Mouse (Mus musculus) heart, adult 2 months (tissue): Measurements from ENCODE around the gene Ccdc169.

Source experiments
- CTCF ChIP-seq: fragments of 200-600 bp; IDR thresholded peaks from 2 replicates; pipeline ENCODE4 v1.8.1; 2022; ENCODE audit warnings: antibody characterized with exemption, mild to moderate bottlenecking, moderate library complexity
- POLR2A ChIP-seq: fragments of 200-500 bp; IDR thresholded peaks from 2 replicates; pipeline ENCODE4 v1.6.1; 2011; ENCODE audit warnings: mild to moderate bottlenecking, low read depth, low read length, control low read depth; ENCODE audit not compliant: insufficient read depth

- TF ChIP-seq POLR2A (no peak), CTCF (no peak)
Observed at GRCm38 (mm10) chr3:55181766-55182165, 44.6 kb downstream of the Ccdc169 start, which contains the start of gene Sohlh2.
